Mouse (Mus musculus) thymus, postnatal 0 days (tissue): ENCODE measurements around the gene Sytl4. TPM values are rescaled to one million over a fixed set of nuclear protein-coding genes. Genes with fewer than 3 reads are reported as not detected.

Experiments
- DNase-seq: peaks from one replicate; pipeline ENCODE4 v3.0.0-alpha.2; 2015; ENCODE audit warnings: low spot score
- polyA plus RNA-seq: library from polyadenylated mRNA; unstranded; fragments of >200 nt; fragmentation: Nextera tagmentation; extraction: Ambion mirVana; gene quantifications from 2 replicates; pipeline ENCODE4 v1.2.1, GENCODE M21; 2015

Gene Sytl4
- 0.23 and 0.42 TPM in 2 replicates for polyA plus RNA-seq

DNA sequence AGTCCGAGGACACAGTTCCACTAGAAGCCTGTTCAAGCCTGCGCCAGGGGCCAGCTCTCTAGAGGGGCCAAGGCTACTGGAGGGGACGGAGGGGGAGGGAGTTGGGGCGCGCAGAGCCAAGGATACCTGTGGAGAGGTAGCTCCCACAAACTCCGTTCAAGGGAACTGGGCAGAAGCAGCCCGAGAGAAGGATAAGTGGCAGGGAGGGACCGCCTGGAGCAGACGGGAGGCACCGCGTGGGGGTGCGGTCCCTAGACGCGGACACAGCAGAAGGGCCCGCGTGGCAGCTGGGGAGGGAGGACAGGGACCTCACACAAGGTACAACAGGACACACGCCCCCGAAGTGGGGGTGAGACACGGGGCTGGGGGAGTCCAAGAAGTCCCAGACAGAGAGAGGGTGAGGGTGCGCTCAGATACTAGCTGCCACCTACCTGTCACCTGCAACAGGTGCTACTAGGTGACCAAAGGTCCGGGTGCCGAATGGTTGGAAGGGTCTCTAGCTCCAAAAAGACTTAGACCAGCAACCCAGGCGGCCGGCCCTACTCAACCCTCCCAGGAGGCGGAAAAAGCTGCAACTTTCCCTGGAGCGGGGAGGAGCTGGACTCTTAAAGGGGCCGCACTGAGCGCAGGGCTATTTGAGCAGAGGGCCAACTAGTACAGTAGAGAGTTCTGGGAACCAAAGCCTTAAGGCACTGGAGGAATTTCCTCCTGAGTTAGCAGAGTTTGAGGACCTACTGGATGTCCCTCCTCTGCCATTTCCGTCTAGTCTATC is at the start of gene Sytl4:
Sytl4 (minus strand) TSS at position 582 of the 772 bp plus-strand sequence.
- DNase-seq: no peak

DNA sequence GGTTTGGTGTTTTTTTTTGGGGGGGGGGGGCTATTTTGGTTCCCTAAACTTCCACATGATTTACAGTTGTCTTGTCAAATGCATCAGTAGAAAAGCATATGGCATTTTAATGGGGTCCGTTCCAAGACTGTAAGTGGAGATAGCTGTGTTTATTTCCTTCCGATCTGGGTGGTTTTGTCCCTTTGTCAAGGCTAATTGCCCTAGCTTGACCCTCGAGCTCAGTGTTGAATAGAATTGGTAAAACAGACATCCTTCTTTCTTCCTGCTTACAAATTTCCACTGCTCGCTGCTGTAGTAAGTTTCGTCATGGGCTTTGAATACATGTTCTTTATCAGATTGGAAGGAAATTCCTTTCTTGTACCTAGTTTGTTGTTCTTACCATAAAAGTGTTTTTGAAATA is 39.1 kb upstream of the Sytl4 start:
- DNase-seq: no peak

DNA sequence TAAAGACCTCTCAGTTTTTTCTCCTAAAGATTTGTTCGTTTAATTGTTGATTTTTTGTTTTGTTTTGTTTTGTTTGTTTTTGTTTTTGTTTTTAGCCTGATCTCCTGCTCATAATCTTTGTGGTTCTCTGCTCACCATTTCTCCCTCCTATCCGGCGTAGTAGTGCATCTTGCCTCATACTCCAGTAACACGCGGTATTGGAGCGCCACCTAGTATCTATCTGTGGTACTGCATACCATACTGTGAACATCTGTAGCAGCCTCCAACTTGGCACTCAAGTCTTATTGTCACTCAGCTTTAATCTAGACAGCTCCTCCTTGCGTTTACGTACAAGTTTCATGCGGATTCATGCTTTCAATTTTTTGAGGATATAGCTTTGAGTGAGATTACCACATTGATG is 37.4 kb upstream of the Sytl4 start:
- DNase-seq: peak; percentile 66

DNA sequence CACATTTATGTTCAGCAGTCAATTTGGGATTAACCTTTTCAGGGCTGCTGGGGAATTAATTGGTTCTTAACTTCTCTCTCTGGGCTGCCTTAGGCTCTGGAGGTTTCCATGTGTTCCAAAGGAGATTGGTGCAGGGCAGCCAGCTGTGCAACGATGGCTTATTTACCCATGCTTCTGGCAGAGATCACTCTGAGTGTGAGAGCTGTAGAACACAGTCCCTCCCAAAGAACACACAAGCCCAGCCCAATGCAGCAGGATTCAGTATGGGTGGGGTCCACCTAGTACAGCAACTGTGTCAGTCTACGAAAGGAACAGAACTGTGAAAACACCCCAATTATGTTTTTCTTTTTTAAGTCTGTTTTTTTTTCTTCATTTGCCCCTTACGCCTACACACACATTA is 14.3 kb upstream of the Sytl4 start:
- DNase-seq: no peak

DNA sequence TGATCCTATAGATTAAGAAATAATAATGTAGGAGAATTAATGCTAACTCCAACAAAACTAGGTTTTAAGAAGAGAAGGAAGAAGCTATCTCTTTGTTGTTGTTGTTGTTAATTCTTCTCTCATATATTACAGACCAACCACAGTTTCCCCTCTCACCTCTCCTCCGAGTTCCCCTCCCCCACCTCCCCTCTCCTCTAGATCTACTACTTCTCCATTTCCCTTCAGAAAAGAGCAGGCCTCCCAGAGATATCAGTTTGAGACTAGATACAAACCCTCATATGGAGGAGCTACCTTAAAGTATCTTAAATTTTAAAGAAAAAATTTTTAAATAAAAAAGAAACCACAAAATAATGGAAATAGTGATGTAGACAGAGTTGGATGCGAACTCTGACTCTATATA is 17.0 kb downstream of the Sytl4 start:
- DNase-seq: no peak

DNA sequence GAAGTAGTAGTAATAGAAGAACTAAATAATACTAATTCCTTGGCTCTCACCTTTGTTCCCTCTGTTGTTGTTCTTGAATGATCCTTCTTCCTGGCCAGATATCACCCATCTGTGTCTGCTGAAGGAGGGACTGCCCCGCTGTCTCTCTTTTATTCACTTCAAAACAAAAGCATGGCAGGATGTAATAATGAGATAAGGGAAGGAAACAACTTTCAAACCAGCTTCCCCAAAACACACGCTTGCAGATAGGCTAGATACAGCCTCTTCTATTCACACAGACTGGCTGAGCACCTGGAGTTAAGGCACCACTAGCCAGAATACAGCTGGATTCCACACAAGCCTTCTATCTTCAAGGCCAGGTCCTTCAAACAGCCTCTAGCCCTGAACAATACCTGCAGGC is 21.0 kb downstream of the Sytl4 start:
- no peak for DNase-seq

DNA sequence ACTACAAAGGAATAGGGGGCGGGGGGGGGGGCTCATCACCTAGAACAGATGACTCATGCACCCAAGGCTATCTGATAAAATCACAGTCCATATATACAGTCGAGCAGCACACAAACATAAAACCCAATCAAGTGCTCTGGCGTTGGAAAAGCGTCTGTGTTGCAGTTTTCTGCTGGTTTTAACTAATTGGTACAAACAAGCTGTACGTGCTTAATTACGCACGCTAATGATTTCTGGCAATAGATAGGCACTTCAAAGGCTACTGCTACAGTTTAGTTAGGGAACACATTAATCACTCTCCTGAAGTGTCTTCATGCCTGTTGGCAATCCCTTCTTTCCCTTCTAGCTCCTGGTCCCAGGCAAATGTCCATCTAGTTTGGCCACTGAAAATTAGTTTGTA is 27.0 kb downstream of the Sytl4 start:
- no peak for DNase-seq

DNA sequence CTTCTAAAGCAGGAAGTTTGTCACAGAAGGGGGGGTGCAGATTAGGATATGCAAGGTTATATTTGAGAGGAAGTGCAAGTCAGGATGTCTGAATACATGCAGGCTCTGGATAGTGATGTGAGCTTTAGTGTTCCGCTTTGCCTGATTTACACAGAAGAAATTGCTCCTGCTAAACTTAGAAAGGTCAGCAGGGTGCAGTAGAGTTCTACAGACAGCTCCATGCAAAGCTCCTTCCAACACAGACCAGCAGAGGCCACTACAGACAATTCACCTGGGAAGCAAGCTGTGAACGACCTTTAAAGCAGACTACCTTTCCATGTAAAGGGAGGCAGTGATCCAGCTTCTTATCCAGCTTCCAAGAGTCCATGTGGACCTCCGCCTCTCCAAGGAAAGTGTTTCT is 34.2 kb downstream of the Sytl4 start:
- DNase-seq: peak; percentile 54

DNA sequence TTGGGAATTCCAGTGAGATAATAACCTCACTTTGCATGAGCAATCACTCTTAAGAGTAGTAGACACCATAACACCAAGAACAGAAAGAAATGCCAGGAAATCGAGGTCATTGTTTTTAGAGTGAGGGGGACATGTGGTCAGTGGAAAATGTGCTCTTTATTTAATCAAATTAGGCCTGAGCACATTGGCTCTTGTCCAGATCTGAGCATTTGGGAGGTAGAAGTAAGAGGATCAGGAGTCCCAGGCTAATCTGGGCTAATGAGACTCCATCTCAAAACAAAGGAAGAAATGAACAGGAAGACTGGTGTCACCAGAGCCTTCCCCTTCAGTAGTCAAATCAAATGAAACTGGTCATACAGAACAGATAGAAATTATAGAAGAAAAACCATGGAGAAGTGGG is 42.1 kb downstream of the Sytl4 start:
- DNase-seq: no peak

DNA sequence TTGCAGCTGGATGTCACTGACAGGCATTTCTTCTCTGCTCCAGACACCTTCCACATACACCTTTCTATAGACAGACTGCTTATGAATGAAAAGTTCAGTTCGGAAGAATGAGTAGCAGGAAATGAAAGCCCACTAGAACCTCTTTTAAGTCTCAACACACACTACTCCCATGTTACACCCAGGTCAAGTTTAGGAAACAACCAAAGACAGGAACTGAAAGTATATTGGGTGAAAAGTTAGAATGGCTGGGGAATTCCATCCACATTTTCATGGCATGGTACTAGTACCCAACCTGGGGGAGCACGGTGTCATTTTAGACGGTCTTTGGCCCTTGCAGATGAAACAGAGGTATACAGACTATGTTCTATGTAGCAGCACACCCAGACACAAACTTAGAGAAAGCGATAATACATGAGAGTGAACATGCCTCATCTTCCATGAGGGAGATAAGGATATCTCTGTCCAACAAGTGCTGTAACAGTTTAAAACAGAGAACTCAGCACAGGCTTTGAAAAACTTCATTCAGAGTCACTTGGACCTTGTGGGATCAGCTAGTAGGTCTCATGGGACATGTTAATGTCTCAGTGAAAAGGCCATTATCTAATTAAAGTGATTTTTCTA is 44.9 kb downstream of the Sytl4 start:
- DNase-seq: no peak

DNA sequence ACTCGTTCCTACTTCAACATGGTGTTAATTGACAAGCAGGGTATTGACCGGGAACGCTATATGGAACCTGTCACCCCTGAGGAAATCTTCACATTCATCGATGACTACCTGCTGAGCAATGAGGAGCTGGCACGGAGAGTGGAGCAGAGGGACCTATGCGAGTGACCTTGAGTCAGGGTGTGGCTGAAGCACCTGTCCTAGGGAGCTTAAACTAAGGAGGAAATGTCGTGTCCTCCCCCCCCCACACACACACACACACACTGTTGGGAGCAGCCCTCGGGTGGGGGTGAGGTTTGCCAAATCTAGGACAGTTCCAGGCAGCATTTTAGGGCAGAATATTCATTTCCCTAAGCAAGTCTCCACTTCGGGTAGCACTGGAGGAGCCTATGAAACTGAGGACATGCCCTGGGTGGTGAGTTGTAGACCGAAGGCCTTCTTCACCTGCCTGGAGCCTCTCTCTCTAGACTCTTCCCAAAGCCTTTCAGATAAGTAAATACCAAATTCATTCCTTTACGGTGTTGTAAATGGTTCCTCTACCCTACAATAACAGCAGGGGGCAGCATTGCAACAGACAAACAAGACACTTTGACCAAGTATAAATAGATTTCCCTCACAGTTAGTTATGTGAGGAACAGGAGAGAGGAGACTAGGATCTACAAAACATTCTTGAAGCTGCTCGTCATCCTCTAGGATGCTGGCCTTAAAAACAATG is 50.2 kb downstream of the Sytl4 start:
- DNase-seq: peak; percentile 33

DNA sequence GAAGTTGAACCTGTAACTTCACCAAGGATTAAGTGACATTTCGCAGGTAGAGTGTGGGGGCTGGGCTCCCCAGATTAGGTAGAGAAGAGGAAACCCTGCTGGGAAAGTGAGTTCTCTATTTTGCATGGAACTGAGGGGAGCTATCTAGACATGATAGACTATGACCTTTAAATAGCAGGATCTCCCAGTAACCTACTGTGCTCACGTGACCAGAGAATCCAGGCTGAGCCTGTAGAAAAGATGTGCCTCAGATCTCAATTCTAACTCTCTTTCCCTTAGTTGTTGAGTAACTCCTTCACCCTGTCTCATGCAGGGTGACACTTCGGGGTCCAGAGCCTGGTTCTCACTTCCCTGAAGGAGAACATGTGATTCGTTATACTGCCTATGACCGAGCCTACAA is 54.9 kb downstream of the Sytl4 start:
- DNase-seq: no peak

DNA sequence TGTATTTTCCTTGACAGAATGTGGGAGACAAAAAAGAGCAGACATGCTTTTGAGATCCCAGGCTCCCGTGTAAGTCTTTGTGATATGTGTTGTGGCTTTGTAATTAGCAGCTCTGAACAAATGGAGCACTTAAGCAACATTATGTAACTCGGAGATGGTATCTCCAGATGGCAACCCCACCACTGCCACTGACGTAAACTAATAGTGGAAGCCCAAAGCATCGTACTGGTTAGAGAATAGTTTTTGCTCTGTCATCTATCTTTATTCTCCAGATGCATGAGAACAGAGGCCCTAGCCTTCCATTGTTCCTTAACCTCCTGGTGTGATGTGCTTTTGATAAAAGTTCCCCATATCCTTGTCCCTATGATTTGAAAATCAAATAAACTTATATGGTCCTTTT is 60.4 kb downstream of the Sytl4 start:
- no peak for DNase-seq

DNA sequence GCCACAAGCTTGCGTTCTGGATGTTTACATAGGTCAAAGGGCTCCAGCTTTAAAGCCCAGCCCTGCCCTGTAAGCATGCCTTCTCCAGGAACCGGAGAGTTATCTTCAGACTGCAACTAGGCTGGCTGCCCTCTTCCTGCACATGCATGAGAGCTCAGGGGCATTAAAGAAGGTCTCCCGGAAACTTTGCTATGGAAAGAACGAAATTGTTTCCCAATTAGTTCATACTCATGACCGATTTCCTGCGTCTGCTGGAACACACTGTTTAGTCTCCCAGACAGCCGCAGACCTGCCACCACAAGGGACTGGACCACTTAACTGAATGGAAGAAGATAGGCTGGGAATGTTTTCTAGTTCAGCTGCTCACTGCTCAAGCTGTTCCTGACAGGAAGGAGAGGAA is 67.4 kb downstream of the Sytl4 start:
- DNase-seq: no peak

DNA sequence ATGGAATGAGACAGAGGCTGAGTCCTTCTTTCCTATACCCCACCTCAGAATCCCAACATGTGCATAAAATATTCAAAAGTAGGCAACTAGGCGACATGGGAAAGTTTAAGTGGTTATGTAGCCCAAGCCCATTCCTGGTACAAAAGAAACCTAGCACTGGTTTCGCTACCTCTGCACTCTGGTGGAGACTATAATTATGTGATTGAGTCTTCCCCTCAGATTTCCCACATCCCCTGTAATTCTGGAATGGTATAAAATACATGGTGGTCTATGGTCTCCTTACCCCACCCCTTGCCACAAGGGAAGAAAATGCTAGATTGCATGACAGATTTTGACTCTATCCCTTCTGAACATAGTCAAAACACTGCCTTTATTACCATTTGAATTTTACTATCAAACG is 68.6 kb downstream of the Sytl4 start:
- no peak for DNase-seq

DNA sequence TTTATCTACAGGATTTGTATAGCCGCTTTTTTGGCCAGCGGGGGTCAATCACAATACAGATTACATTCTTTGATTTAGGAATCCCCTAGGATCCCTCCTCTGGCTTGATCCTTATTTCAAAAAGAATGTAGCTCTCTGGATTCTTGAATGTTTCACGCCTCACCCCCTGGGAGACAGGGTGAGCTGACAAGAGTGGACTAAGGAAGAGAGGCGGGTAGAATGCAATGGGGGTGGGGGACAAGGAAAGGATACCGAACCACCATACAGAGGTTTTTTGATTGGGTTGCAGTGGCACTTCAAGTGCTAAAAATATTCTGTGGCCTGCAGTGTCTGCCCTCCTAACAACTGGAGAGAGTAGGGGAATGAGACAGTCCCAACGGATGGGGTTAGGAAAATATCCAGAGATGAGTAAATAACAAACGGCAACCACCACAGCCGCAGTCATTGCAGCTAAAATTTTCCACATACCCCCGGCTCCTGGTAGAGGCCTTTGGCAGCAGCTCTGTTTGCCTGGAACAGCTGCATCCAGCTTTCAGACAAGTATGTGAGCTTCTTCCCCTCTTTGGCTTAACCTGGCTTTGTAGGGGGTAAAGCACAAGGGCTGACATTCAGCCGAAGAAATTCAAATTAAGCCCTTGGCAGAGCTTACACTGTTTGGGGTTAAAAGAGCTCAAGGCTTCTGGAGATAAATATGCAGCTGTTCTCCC is 70.1 kb downstream of the Sytl4 start:
- DNase-seq: no peak

DNA sequence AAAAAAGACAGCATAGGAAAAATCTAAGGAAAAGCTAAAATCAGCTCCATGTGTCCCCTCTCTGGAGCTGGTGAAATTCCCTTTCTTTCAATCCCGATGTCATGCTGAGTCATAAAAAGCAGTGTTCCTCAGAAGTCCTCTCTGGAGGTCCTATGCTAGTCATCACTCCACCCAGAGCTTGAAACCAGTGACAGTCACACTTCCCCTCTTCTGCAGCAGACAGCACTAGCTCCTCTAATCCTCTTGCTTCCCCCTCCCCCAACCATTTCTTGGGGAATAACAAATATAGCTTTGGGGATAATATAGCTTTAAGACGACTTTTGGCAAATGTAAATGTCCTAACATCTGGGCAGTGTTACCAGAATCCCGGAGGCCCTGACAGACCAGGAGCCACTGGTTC is 73.4 kb downstream of the Sytl4 start, which contains the start of gene Srpx2:
Srpx2 (plus strand) TSS at position 166 of the 400 bp plus-strand sequence.
- no peak for DNase-seq

DNA sequence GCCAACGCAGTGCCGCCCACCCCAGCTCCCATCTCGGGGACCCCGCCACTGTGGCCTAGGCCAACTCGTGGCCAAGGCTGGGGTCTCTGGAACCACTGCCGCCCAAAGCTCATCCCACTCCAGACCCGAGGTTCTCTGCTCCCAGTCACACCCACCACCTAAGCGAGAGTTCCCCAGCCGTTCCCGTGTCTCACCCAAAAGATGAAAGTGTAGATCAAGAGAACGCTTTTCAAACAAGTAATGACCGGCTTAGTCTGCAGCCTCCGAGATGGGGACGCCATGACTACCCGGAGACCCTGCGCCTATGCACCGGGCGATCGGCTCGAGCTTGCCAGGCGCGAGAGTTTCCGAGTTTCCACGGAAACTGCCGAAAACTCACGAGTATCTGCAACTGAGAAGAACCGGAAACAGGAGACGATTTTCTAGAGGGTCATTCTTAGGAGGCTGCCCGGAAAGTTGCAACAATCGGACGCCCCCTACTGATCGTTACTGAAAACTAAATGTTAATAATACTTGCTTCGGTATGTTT is 83.5 kb downstream of the Sytl4 start, which contains the start of gene Tspan6:
Tspan6 (minus strand) TSS at position 416 of the 529 bp plus-strand sequence.
- peak; percentile 85 for DNase-seq

DNA sequence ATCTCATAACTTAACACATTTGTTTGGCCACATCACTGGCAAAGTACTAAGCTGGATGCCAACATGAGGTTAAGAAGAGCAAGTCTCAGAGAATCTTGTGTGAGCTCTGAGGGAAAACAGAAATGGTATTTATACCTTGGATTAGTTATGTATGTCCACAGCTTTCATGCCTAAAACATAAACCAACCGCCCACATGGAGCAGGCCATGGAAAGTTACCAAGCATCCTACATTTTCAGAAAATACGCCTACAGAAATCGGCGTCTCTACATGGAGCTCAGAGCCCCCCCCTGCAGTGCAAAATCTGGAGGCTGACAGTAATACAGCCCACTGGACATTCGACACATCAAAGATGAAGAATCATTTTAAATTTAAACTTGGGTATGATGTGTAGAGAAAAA is 93.5 kb downstream of the Sytl4 start:
- DNase-seq: no peak

DNA sequence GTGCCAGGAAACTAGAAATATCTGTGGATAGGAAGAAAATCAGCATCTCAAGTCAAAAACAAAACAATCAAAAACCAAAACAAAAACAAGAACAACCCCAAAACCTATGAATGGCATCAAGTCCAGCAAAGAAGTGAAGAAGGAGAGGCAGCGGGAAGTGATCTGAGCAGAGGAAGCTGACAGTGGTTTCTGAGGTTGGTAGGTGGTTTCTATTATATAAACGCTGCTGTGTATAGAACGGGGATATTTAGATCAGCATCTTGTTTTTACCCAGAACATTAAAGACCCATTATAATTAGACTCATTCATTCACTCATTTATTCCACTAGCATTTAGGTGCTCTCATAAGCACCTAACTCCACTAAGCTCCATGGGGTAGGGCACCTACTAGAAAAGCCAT is 94.3 kb downstream of the Sytl4 start:
- no peak for DNase-seq
